Mouse (Mus musculus): Measurements from ENCODE around the gene Rprd2. TPM values are rescaled to one million over a fixed set of nuclear protein-coding genes. Genes with fewer than 3 reads are reported as not detected.

Gene Rprd2
- polyA plus RNA-seq, 1 experiment = 8.5 TPM

- Histone ChIP-seq H3K4me2 (ENCODE audit: low read depth) (no peak overlapping the region), H3K36me3 (ENCODE audit: control insufficient read depth, insufficient read depth) (no peaks in the 10 kb centered on the region), H3K27me3 (ENCODE audit: control insufficient read depth, insufficient read depth, insufficient read length) (no peaks in the 10 kb centered on the region), H3ac (ENCODE audit: control insufficient read depth, insufficient read length) (no peak overlapping the region), H3K79me2 (ENCODE audit: control insufficient read depth, insufficient read depth) (peaks cover 5% of the 10 kb centered on the region), H3K4me3 (no peak overlapping the region)
- no peak for TF ChIP-seq MAX (IDR thresholded peaks at IDR 0.05; ENCODE audit: low read depth)
- TF ChIP-seq POLR2AphosphoS2 (IDR thresholded peaks at IDR 0.05; ENCODE audit: insufficient read length, low read depth) = no peak
- TF ChIP-seq TCF12 (IDR thresholded peaks at IDR 0.05; ENCODE audit: insufficient read depth, poor library complexity, severe bottlenecking) = no peak
- no peak for TF ChIP-seq E2F4 (IDR thresholded peaks at IDR 0.05; ENCODE audit: insufficient read depth)
- no peak for TF ChIP-seq MYOG (IDR thresholded peaks at IDR 0.05; ENCODE audit: control insufficient read depth in 1 of 3, insufficient read depth in 1 of 3, insufficient read length in 2 of 3, low read depth in 2 of 3)
- TF ChIP-seq POLR2A (IDR thresholded peaks at IDR 0.05; ENCODE audit: insufficient read length, low read depth) = no peak
- no peak for TF ChIP-seq USF1 (IDR thresholded peaks at IDR 0.05; ENCODE audit: low read depth)
- TF ChIP-seq TCF3 (IDR thresholded peaks at IDR 0.05; ENCODE audit: insufficient read length, low read depth) = no peak
- no peak for TF ChIP-seq SRF (IDR thresholded peaks at IDR 0.05; ENCODE audit: control insufficient read depth, insufficient read length, low read depth)
Observed at GRCm38 (mm10) chr3:95758467-95759218, 60.0 kb downstream of the Rprd2 start.

DNA sequence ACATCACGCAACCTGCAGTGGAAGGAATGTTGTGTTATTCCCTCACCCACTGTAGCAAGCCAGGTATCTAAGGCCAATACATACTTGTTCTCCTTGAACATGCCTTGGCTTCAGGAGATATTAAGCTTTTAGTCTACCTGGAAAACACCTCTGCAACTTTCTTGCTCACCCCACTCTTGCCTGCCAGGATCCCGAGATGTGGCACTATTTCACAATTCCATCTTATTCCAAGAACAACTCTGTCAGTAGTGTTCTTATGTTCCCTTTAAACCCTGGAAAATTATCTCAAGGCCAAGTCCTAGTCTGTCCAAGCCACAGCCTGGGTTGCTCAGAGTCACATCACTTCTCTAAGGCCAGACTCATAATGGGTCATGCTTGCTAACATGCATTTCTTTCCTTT is 61.9 kb downstream of the Rprd2 start:
- no peaks in the 10 kb centered on the region for H3K36me3 ChIP-seq (ENCODE audit: control insufficient read depth, insufficient read depth)
- no peak overlapping the region for H3K4me3 ChIP-seq
- H3ac ChIP-seq (ENCODE audit: control insufficient read depth, insufficient read length) = no peak overlapping the region
- no peaks in the 10 kb centered on the region for H3K27me3 ChIP-seq (ENCODE audit: control insufficient read depth, insufficient read depth, insufficient read length)
- no peak overlapping the region for H3K4me2 ChIP-seq (ENCODE audit: low read depth)
- peaks cover 5% of the 10 kb centered on the region for H3K79me2 ChIP-seq (ENCODE audit: control insufficient read depth, insufficient read depth)
- TF ChIP-seq POLR2A (IDR thresholded peaks at IDR 0.05; ENCODE audit: insufficient read length, low read depth) (no peak), USF1 (IDR thresholded peaks at IDR 0.05; ENCODE audit: low read depth) (no peak), MAX (IDR thresholded peaks at IDR 0.05; ENCODE audit: low read depth) (no peak), SRF (IDR thresholded peaks at IDR 0.05; ENCODE audit: control insufficient read depth, insufficient read length, low read depth) (no peak)

DNA sequence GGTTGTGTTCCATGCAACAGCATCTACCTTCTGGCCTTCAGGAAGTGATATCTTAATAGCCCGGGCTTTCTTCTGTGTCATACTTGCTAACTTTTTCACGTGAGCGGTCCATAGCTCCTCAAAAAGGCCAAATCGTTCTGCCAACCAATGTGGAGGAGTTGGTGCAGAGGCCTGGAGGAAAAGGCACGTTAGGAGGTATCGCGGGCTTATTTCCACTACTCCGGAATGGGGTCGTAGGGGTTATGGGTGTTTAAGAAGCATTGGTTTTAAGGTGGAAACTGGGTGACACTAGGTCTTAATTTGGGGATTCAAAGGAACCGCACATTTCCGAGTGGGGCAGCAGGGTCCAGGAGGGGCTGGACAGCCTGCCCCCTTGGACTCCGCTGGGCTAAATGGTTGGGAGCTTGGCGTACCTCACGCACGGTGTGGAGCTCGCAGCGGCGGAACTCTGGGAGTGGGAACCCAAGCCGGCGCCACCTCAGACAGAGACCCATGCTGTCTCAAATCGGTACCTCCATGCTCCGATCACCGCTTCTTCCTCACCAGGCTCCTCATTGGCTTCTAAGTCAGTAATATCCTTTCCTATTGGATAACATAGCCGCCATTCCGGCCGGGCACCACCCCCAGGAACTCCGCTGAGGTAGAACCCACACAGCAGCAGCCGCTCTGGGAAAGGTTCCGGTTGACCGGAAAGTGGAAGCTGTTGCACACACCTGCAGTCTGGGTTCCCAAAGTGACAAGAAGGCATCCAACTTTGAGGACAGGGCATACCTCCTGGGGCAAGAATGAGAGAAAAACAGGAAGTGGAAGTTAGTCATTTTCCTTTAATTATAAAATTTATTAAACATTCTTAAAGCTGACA is 64.1 kb downstream of the Rprd2 start:
- Histone ChIP-seq H3K27me3 (ENCODE audit: control insufficient read depth, insufficient read depth, insufficient read length) (no peaks in the 10 kb centered on the region), H3K36me3 (ENCODE audit: control insufficient read depth, insufficient read depth) (peaks cover 13% of the 10 kb centered on the region), H3K4me3 (peak overlapping the region; percentile 73), H3K79me2 (ENCODE audit: control insufficient read depth, insufficient read depth) (peaks cover 5% of the 10 kb centered on the region), H3K4me2 (ENCODE audit: low read depth) (peak overlapping the region; percentile 91), H3ac (ENCODE audit: control insufficient read depth, insufficient read length) (no peak overlapping the region)
- peak; percentile 79 for TF ChIP-seq POLR2AphosphoS2 (IDR thresholded peaks at IDR 0.05; ENCODE audit: insufficient read length, low read depth)
- TF ChIP-seq CEBPB (IDR thresholded peaks at IDR 0.05; ENCODE audit: insufficient read depth, poor library complexity, severe bottlenecking) = no peak
- no peak for TF ChIP-seq USF1 (IDR thresholded peaks at IDR 0.05; ENCODE audit: low read depth)
- peak in 1 of 3 experiments; percentile 15 for TF ChIP-seq MYOD1 (IDR thresholded peaks at IDR 0.05; ENCODE audit: control insufficient read depth in 1 of 3, insufficient read length in 2 of 3, low read depth in 2 of 3)
- no peak for TF ChIP-seq TCF12 (IDR thresholded peaks at IDR 0.05; ENCODE audit: insufficient read depth, poor library complexity, severe bottlenecking)
- TF ChIP-seq TCF3 (IDR thresholded peaks at IDR 0.05; ENCODE audit: insufficient read length, low read depth) = no peak
- TF ChIP-seq POLR2A (IDR thresholded peaks at IDR 0.05; ENCODE audit: insufficient read length, low read depth) = peak; percentile 74
- TF ChIP-seq REST (IDR thresholded peaks at IDR 0.05; ENCODE audit: insufficient read depth, insufficient read length) = no peak
- TF ChIP-seq MAX (IDR thresholded peaks at IDR 0.05; ENCODE audit: low read depth) = peak; percentile 26
- peak; percentile 41 for TF ChIP-seq E2F4 (IDR thresholded peaks at IDR 0.05; ENCODE audit: insufficient read depth)
- peak in 1 of 3 experiments; percentile 53 for TF ChIP-seq MYOG (IDR thresholded peaks at IDR 0.05; ENCODE audit: control insufficient read depth in 1 of 3, insufficient read depth in 1 of 3, insufficient read length in 2 of 3, low read depth in 2 of 3)

DNA sequence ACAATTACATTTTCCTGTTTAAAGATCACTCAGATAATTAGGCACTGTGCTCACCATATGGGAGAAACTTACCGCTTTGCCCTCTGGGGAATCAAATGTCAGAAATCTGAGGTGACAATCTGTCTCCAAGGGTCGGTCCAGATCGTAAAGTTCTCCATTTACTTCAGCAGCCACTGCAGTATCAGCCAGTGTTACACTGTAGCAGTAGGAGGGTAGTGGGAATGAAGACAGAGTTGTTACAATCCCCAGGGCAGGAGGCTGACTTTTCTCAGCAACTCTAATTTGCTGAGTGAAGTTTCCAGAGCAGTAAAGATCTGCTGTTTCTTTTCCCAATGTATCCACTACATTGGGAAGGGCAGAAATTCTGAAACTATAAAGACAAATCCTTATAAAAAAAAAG is 65.7 kb downstream of the Rprd2 start:
- Histone ChIP-seq H3K4me3 (no peak overlapping the region), H3K4me2 (ENCODE audit: low read depth) (no peak overlapping the region), H3K36me3 (ENCODE audit: control insufficient read depth, insufficient read depth) (peaks cover 23% of the 10 kb centered on the region), H3K79me2 (ENCODE audit: control insufficient read depth, insufficient read depth) (peaks cover 5% of the 10 kb centered on the region), H3K27me3 (ENCODE audit: control insufficient read depth, insufficient read depth, insufficient read length) (no peaks in the 10 kb centered on the region), H3ac (ENCODE audit: control insufficient read depth, insufficient read length) (no peak overlapping the region)
- no peak for TF ChIP-seq MYOG (IDR thresholded peaks at IDR 0.05; ENCODE audit: control insufficient read depth in 1 of 3, insufficient read depth in 1 of 3, insufficient read length in 2 of 3, low read depth in 2 of 3)
- TF ChIP-seq REST (IDR thresholded peaks at IDR 0.05; ENCODE audit: insufficient read depth, insufficient read length) = no peak
- TF ChIP-seq TCF12 (IDR thresholded peaks at IDR 0.05; ENCODE audit: insufficient read depth, poor library complexity, severe bottlenecking) = no peak
- no peak for TF ChIP-seq E2F4 (IDR thresholded peaks at IDR 0.05; ENCODE audit: insufficient read depth)

GRCm38 (mm10) chr3:95740406-95740805 is 78.3 kb downstream of the Rprd2 start:
- Histone ChIP-seq H3K4me2 (ENCODE audit: low read depth) (no peak overlapping the region), H3ac (ENCODE audit: control insufficient read depth, insufficient read length) (no peak overlapping the region), H3K36me3 (ENCODE audit: control insufficient read depth, insufficient read depth) (peaks cover 27% of the 10 kb centered on the region), H3K27me3 (ENCODE audit: control insufficient read depth, insufficient read depth, insufficient read length) (no peaks in the 10 kb centered on the region), H3K4me3 (no peak overlapping the region), H3K79me2 (ENCODE audit: control insufficient read depth, insufficient read depth) (no peaks in the 10 kb centered on the region)
- TF ChIP-seq TCF3 (IDR thresholded peaks at IDR 0.05; ENCODE audit: insufficient read length, low read depth) = no peak
- no peak for TF ChIP-seq E2F4 (IDR thresholded peaks at IDR 0.05; ENCODE audit: insufficient read depth)
- no peak for TF ChIP-seq MYOG (IDR thresholded peaks at IDR 0.05; ENCODE audit: control insufficient read depth in 1 of 3, insufficient read depth in 1 of 3, insufficient read length in 2 of 3, low read depth in 2 of 3)
- no peak for TF ChIP-seq TCF12 (IDR thresholded peaks at IDR 0.05; ENCODE audit: insufficient read depth, poor library complexity, severe bottlenecking)
- no peak for TF ChIP-seq SRF (IDR thresholded peaks at IDR 0.05; ENCODE audit: control insufficient read depth, insufficient read length, low read depth)
- no peak for TF ChIP-seq USF1 (IDR thresholded peaks at IDR 0.05; ENCODE audit: low read depth)
- TF ChIP-seq POLR2AphosphoS2 (IDR thresholded peaks at IDR 0.05; ENCODE audit: insufficient read length, low read depth) = no peak
- TF ChIP-seq REST (IDR thresholded peaks at IDR 0.05; ENCODE audit: insufficient read depth, insufficient read length) = no peak
- TF ChIP-seq CEBPB (IDR thresholded peaks at IDR 0.05; ENCODE audit: insufficient read depth, poor library complexity, severe bottlenecking) = no peak
- no peak for TF ChIP-seq POLR2A (IDR thresholded peaks at IDR 0.05; ENCODE audit: insufficient read length, low read depth)
- no peak for TF ChIP-seq MYOD1 (IDR thresholded peaks at IDR 0.05; ENCODE audit: control insufficient read depth in 1 of 3, insufficient read length in 2 of 3, low read depth in 2 of 3)
- TF ChIP-seq MAX (IDR thresholded peaks at IDR 0.05; ENCODE audit: low read depth) = no peak
